Mouse (Mus musculus): ENCODE measurements around the gene Gm973. TPM values are rescaled to one million over a fixed set of nuclear protein-coding genes. Genes with fewer than 3 reads are reported as not detected.
A peak's percentile ranks its signal among the peaks of the same experiment; 100 is the strongest.
"Not testable (repeated sequence)": the region's sequence is repeated elsewhere in the genome, so short reads cannot be mapped to it uniquely, and the experiment has no call there.

Gm973 gene
- total and polyA plus RNA-seq, 3 experiments: 0.23 TPM; not detected in 2

DNA sequence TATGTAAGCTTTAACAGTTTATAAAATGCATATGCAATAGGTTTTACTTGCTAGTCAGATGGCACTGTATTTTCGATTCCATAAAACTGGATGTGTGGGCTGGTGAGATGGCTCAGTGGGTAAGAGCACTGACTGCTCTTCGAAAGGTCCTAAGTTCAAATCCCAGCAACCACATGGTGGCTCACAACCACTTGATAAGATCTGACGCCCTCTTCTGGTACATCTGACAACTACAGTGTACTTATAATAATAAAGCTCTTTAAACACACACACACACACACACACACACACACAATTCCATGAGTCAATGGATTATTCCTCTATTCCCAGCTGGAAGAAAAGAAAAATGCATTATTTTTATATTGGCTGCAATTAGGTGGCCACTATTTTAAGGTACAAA is 122.3 kb downstream of the Gm973 start:
- no peak overlapping the region for H3K4me3 ChIP-seq (ENCODE audit: control insufficient read depth in 1 of 2, insufficient read depth in 1 of 2, low read depth in 2 of 2, low read length in 2 of 2)
- peaks cover 4 to 10% of the 10 kb centered on the region in 2 experiments for H3K4me1 ChIP-seq (ENCODE audit: control insufficient read depth in 1 of 2, insufficient read depth in 2 of 2, low read length in 2 of 2)
- no peaks in the 10 kb centered on the region for H3K9me3 ChIP-seq (replicated peaks; ENCODE audit: insufficient read depth, low read length)
- TF ChIP-seq ZC3H11A (IDR thresholded peaks at IDR 0.05; ENCODE audit: low read depth, low read length) (no peak), MAZ (IDR thresholded peaks at IDR 0.05; ENCODE audit: low read depth, low read length) (no peak), CTCF (IDR thresholded peaks at IDR 0.05 in 2 of 3, conservative IDR thresholded peaks at IDR 0.05 in 1 of 3; ENCODE audit: control insufficient read depth in 1 of 3, insufficient read depth in 1 of 3, low read depth in 2 of 3, low read length in 3 of 3, poor library complexity in 1 of 3, severe bottlenecking in 1 of 3) (peak in 2 of 3 experiments; percentile 15 to 30; a peak in 2 of 6 replicates), RAD21 (IDR thresholded peaks at IDR 0.05; ENCODE audit: low read depth, low read length) (no peak), MEF2A (IDR thresholded peaks at IDR 0.05; ENCODE audit: extremely low read depth, insufficient replicate concordance, low read depth, low read length, poor library complexity, severe bottlenecking) (no peak), GATA1 (IDR thresholded peaks at IDR 0.05; ENCODE audit: low read depth, low read length) (0 out of 2 replicates have a peak, but pooled peaks have one; percentile 20), SIN3A (IDR thresholded peaks at IDR 0.05; ENCODE audit: low read length) (no peak), MYC (IDR thresholded peaks at IDR 0.05; ENCODE audit: low read depth, low read length) (0 out of 2 replicates have a peak, but pooled peaks have one; percentile 21), ZNF384 (IDR thresholded peaks at IDR 0.05; ENCODE audit: low read depth, low read length) (no peak)
- no peak overlapping the region for H3K9ac ChIP-seq (ENCODE audit: control insufficient read depth, low read depth, low read length, poor library complexity, severe bottlenecking)
- H3K36me3 ChIP-seq (ENCODE audit: control insufficient read depth in 1 of 2, insufficient read depth in 2 of 2, low read length in 2 of 2): peaks cover 14 to 20% of the 10 kb centered on the region in 2 experiments
- no peak overlapping the region for H3K27ac ChIP-seq (ENCODE audit: control insufficient read depth, low read depth, low read length)
- H3K27me3 ChIP-seq (ENCODE audit: control insufficient read depth in 1 of 2, insufficient read depth in 2 of 2, low read length in 2 of 2): no peaks in the 10 kb centered on the region
- H3K79me2 ChIP-seq (ENCODE audit: control insufficient read depth, insufficient read depth, low read length, poor library complexity): no peaks in the 10 kb centered on the region
- DNase-seq (ENCODE audit: low read depth, low spot score): peak; percentile 31

DNA sequence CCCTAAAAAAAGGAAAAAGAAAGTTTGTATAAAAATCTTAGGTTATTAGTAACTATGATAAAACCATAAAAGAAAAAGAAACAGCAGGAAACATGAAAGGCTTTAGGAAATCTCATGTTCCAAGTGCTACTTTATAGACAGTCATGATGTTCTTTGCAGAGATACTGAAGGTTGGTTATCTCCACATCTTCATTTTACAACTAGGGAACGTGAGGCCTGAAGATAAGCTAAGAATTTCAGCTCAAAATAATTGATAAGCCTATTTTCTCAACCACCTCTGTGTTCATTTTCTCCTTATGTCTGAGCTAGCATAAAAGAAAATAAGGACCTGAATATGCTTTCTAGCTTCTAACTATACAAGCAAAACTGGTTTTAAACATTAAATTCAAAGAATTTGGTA is 126.4 kb downstream of the Gm973 start:
- DNase-seq (ENCODE audit: low read depth, low spot score): no peak
- no peaks in the 10 kb centered on the region for H3K27me3 ChIP-seq (ENCODE audit: control insufficient read depth in 1 of 2, insufficient read depth in 2 of 2, low read length in 2 of 2)
- TF ChIP-seq BHLHE40 (IDR thresholded peaks at IDR 0.05; ENCODE audit: borderline replicate concordance, low read depth, low read length) (peak; percentile 89), EP300 (IDR thresholded peaks at IDR 0.05; ENCODE audit: low read depth in 1 of 2, low read length in 2 of 2) (peak; percentile 34 to 45; a peak in 1 of 4 replicates), TCF12 (IDR thresholded peaks at IDR 0.05; ENCODE audit: low read depth, low read length) (peak; percentile 61; the same call in 1 of the 2 replicates), RCOR1 (IDR thresholded peaks at IDR 0.05; ENCODE audit: low read depth, low read length) (0 out of 2 replicates have a peak, but pooled peaks have one; percentile 14), ZNF384 (IDR thresholded peaks at IDR 0.05; ENCODE audit: low read depth, low read length) (no peak), GATA1 (IDR thresholded peaks at IDR 0.05; ENCODE audit: low read depth, low read length) (peak; percentile 70), MAX (IDR thresholded peaks at IDR 0.05; ENCODE audit: low read length) (no peak)
- H3K9me3 ChIP-seq (replicated peaks; ENCODE audit: insufficient read depth, low read length): no peaks in the 10 kb centered on the region
- H3K4me3 ChIP-seq (ENCODE audit: control insufficient read depth in 1 of 2, insufficient read depth in 1 of 2, low read depth in 2 of 2, low read length in 2 of 2): no peak overlapping the region
- no peak overlapping the region for H3K9ac ChIP-seq (ENCODE audit: control insufficient read depth, low read depth, low read length, poor library complexity, severe bottlenecking)
- no peaks in the 10 kb centered on the region for H3K79me2 ChIP-seq (ENCODE audit: control insufficient read depth, insufficient read depth, low read length, poor library complexity)
- H3K36me3 ChIP-seq (ENCODE audit: control insufficient read depth in 1 of 2, insufficient read depth in 2 of 2, low read length in 2 of 2): peaks cover 13 to 22% of the 10 kb centered on the region in 2 experiments
- H3K4me1 ChIP-seq (ENCODE audit: control insufficient read depth in 1 of 2, insufficient read depth in 2 of 2, low read length in 2 of 2): peaks cover 0 to 7% of the 10 kb centered on the region in 2 experiments; a peak in 2 of 4 replicates
- no peak overlapping the region for H3K27ac ChIP-seq (ENCODE audit: control insufficient read depth, low read depth, low read length)

DNA sequence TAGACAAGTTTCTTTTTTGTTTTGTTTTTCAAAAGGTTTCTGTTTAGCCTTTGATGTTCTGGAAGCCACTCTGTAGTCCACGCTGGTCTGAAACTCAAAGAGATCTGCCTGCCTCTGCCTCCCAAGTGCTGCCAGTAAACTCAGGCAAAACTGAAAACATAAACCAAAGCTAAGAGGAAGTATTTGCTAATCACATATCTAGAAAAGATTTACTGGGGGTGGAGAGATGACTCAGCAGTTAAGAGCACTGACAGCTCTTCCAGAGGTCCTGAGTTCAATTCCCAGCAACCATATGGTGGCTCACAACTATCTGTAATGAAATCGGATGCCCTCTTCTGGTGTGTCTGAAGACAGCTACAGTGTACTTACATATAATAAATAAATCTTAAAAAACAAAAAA is 130.4 kb downstream of the Gm973 start:
- H3K27me3 ChIP-seq (ENCODE audit: control insufficient read depth in 1 of 2, insufficient read depth in 2 of 2, low read length in 2 of 2); DNase-seq (ENCODE audit: low read depth, low spot score); H3K79me2 ChIP-seq (ENCODE audit: control insufficient read depth, insufficient read depth, low read length, poor library complexity); H3K4me1 ChIP-seq (ENCODE audit: control insufficient read depth in 1 of 2, insufficient read depth in 2 of 2, low read length in 2 of 2); H3K9me3 ChIP-seq (replicated peaks; ENCODE audit: insufficient read depth, low read length); H3K4me3 ChIP-seq (ENCODE audit: control insufficient read depth in 1 of 2, insufficient read depth in 1 of 2, low read depth in 2 of 2, low read length in 2 of 2); H3K9ac ChIP-seq (ENCODE audit: control insufficient read depth, low read depth, low read length, poor library complexity, severe bottlenecking); H3K27ac ChIP-seq (ENCODE audit: control insufficient read depth, low read depth, low read length): not testable (repeated sequence)
- peaks cover 13 to 32% of the 10 kb centered on the region in 2 experiments for H3K36me3 ChIP-seq (ENCODE audit: control insufficient read depth in 1 of 2, insufficient read depth in 2 of 2, low read length in 2 of 2)
- TF ChIP-seq RCOR1 (IDR thresholded peaks at IDR 0.05; ENCODE audit: low read depth, low read length): peak; percentile 91

Data from MEL (cell line).